Mouse (Mus musculus) Muller cell, postnatal 12 days (primary cell): ENCODE measurements around the gene Rgs18.

Experiments used
- DNase-seq: peaks from one replicate; pipeline ENCODE4 v3.0.0-alpha.2; 2015; ENCODE audit errors: inconsistent ontology term

Rgs18 gene

GRCm38 (mm10) chr1:144775331-144775730 is at the start of gene Rgs18:
Rgs18 (minus strand) TSS chr1:144775435.
- DNase-seq = no peak

GRCm38 (mm10) chr1:144774394-144774793 is 841 bp downstream of the Rgs18 start:
- DNase-seq = no peak

- no peak for DNase-seq
Observed at GRCm38 (mm10) chr1:144766218-144766617, 9.0 kb downstream of the Rgs18 start.

GRCm38 (mm10) chr1:144760792-144761191 is 14.4 kb downstream of the Rgs18 start:
- DNase-seq = no peak

- DNase-seq = no peak
Observed at GRCm38 (mm10) chr1:144750763-144751162, 24.5 kb downstream of the Rgs18 start.

GRCm38 (mm10) chr1:144746182-144746581 is 29.1 kb downstream of the Rgs18 start:
- no peak for DNase-seq

- peak; percentile 48 for DNase-seq
Observed at GRCm38 (mm10) chr1:144737739-144738138, 37.5 kb downstream of the Rgs18 start.

GRCm38 (mm10) chr1:144720736-144721135 is 54.5 kb downstream of the Rgs18 start:
- DNase-seq = no peak

- DNase-seq = peak; percentile 9
Observed at GRCm38 (mm10) chr1:144704373-144704772, 70.9 kb downstream of the Rgs18 start.
